Mouse (Mus musculus): ENCODE measurements at regions not wholly inside any gene's neighbourhood (a gene's known extent, or its start where the extent isn't known, plus 50 kb on each side); places are given as distances from the start of the nearest gene placed in this dataset.
"Not testable (repeated sequence)": the region's sequence is repeated elsewhere in the genome, so short reads cannot be mapped to it uniquely, and the experiment has no call there.

GRCm38 (mm10) chr5:68252671-68253070 lies 221.0 kb downstream of the Grxcr1 start:
- DNase-seq (ENCODE audit: low read depth) = peak; percentile 55

- no peak for DNase-seq (ENCODE audit: low read depth)
Measured at GRCm38 (mm10) chr5:68253476-68253875, 221.8 kb downstream of the Grxcr1 start.

- no peak for DNase-seq (ENCODE audit: low read depth)
Measured at GRCm38 (mm10) chr5:68254111-68254510, 222.5 kb downstream of the Grxcr1 start.

GRCm38 (mm10) chr5:68264206-68264605 lies 232.6 kb downstream of the Grxcr1 start:
- peak; percentile 11 for DNase-seq (ENCODE audit: low read depth)

DNA sequence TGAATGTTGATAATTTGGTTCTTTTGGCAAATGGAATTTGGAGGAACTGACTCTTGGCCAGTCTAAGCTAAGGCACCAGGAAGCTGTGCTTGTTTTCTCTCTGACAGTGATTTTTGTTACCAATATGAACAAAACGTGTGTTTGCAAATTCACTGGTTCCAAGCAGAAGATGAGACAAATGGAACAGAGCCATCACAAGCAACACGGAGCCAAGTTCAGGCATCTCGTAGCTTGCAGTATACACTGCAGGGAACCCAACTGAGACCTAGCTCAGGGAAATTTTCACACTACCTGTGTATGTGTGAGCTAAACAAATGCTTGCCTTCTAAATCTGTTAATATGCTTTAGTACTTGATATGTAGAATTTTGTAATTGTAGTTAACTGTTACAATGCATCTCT lies 242.6 kb downstream of the Grxcr1 start:
- DNase-seq (ENCODE audit: low read depth) = no peak

DNA sequence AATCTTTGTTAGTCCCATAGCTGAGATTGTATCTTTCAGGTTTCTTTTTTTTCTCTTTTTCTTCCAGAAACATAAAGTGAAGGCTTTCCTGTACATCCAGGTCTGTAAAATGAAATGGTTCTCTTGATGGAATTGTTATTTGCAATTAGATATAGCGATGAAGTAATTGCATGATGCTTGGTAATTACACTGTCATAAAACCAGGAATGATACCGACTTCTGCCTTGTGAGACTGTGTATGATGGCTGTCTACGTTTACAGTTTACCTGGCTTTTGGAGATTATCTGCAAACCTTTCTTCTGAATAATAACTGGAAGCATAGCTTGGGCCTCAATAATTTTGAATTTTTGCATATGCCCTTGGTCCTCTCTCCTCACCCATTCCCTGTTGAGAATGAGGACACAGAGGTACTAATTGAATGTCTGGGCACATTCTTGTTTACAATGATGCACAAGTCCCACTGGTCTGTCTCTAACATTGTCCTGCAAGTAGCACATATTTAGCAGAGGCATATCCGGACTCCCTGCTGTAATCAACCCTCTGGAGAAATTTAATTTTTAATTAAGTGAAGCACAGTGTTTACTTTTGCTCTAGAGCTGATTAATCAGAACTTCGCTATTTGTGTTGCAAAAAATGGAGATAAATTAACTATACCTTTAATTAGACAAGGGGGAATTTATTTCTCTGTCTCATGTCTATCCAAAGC lies 244.1 kb downstream of the Grxcr1 start:
- DNase-seq (ENCODE audit: low read depth) = no peak

DNA sequence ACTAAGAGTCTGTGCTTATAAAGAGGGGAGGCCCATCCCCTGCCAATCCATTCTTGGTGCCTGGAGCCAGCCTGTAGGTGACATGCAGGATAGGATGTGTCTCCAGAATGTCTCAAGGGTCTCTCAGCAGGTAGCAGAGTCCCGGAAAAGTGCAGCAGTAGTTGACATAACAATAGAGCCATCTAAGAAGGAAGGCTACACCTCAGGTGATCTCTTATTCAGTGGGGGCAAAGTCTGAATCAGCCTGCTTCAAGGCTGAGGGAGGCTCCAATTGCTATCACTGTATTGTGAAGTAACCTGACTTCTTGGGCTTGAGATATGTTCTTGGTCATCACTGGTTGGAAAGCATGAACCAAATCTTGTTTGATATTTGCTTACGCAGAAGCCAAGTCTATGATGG lies 264.1 kb downstream of the Grxcr1 start:
- DNase-seq (ENCODE audit: low read depth) = not testable (repeated sequence)

DNA sequence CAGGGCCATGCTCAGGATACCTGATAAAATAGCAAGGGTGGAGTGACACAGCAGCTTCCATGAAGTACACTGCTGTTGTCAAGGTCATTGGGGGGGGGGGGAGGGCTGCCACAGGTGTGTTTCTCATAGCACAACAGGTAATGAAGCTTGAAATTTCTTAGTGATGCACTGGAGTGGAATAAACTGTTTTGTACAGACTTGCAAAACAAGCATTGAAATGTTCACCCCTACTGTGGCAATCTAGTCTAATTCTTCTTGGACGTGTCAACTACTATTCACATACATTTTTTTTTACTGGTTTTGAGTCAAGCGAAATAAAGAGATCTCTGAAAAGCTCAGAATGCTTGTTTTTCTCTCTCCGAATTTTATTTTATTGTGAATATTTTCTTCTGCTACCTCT lies 281.6 kb downstream of the Grxcr1 start:
- no peak for DNase-seq (ENCODE audit: low read depth)

GRCm38 (mm10) chr5:68318979-68319378 lies 287.3 kb downstream of the Grxcr1 start:
- DNase-seq (ENCODE audit: low read depth) = no peak

DNA sequence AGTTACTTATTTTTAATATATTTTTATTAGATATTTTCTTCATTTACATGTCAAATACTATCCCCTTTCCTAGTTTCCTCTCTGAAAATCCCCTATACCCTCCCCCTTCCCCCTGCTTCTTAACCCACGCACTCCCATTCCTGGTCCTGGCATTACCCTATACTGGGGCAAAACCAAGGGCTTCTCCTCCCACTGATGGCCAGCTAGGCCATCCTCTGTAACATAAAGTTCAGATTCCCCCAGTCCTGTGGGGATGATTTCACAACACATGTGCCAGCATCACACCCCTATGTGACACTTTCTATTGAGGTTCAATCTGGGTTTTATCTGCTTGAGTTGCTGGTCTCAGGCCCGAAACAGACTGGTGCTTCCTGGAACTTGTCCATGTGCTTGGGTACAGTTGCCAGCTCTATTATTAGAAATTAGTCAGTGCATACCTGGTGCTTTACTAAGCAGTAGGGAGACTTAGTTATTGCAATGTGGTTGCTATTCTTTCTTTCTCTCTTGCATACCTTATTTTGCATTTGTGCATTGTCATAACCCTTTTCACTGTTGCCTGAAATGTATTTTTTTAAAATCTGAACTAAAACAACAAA lies 295.5 kb downstream of the Grxcr1 start:
- no peak for DNase-seq (ENCODE audit: low read depth)

DNA sequence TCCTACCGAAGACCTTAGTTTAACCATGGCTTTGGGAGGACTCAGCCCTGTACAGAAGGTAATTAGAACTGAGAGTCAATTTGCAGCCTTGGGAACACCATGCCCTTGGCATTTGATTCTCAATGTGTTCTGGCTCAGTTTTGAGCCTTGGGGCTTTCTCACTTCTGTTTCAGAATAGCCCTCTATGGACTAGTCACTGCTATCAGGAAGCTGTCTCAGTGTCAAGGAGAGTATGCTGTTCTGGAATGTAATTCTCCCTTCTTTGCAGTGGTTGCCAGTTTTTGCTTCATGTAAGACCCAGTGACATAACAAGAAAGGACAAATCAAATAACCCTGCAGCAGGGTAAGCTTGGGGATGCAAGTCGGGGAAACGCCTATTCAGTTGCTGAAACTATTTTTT lies 297.7 kb downstream of the Grxcr1 start:
- DNase-seq (ENCODE audit: low read depth) = no peak

DNA sequence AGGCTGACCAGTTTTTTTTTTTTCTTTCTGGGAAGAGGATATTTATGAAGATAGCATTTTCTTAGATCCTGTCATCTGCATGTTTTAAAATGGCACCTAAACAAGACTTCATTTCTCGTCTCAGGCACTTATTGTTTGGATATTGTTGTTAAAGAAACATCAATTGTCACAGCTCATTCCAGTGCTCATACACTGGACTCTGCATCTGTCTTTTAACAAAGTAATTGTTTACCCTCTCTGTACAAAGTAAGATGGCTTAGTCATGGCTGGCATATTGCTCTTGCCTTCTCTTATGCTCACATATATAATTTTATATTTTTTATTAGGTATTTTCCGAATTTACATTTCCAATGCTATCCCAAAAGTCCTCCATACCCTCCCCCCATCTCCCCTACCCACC lies 298.2 kb downstream of the Grxcr1 start:
- no peak for DNase-seq (ENCODE audit: low read depth)

- DNase-seq (ENCODE audit: low read depth) = no peak
Measured at GRCm38 (mm10) chr5:68350921-68351320, 319.3 kb downstream of the Grxcr1 start.

GRCm38 (mm10) chr5:68351793-68352192 lies 320.2 kb downstream of the Grxcr1 start:
- no peak for DNase-seq (ENCODE audit: low read depth)

GRCm38 (mm10) chr5:68353211-68353610 lies 321.6 kb downstream of the Grxcr1 start:
- DNase-seq (ENCODE audit: low read depth) = no peak

- not testable (repeated sequence) for DNase-seq (ENCODE audit: low read depth)
Measured at GRCm38 (mm10) chr5:68353816-68354215, 322.2 kb downstream of the Grxcr1 start.

GRCm38 (mm10) chr5:68361581-68362211 lies 330.1 kb downstream of the Grxcr1 start:
- DNase-seq (ENCODE audit: low read depth) = no peak

DNA sequence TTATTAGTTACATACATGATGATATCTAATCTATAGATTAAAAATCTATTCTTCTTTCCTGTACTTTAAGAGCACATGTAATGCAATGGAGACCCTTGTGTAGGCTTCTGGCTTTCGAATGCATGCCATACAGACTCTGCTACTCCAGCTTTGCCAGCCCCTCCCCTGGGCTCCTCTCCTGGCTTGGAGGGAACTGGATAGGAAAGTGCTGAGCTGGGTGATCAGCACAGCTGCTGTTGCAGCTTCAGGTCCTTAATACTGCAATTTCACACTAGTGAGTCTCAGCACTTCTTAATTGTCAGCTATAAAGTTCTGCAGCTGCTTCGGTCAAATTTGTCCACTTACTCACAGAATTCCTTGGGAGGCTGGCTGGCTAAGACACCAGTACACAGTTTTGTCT lies 341.4 kb downstream of the Grxcr1 start:
- DNase-seq (ENCODE audit: low read depth) = no peak

Measured in 416B (cell line).